Mouse (Mus musculus) lung, adult 2 months (tissue): ENCODE measurements around the gene Speer4e.
"Not testable (repeated sequence)": the region's sequence is repeated elsewhere in the genome, so short reads cannot be mapped to it uniquely, and the experiment has no call there.

Experiments
- CTCF ChIP-seq: fragments of 200-500 bp; IDR thresholded peaks from 2 replicates; pipeline ENCODE4 v1.5.1; 2011; ENCODE audit warnings: mild to moderate bottlenecking, low read length, control low read depth; ENCODE audit not compliant: insufficient read depth
- POLR2A ChIP-seq: fragments of 200-500 bp; IDR thresholded peaks from 2 replicates; pipeline ENCODE4 v1.6.1; 2011; ENCODE audit warnings: low read depth, mild to moderate bottlenecking, control low read depth, low read length, borderline replicate concordance; ENCODE audit errors: extremely low read depth

GRCm38 (mm10) chr5:14951822-14952221, 13.6 kb upstream of the Speer4e start:
- not testable (repeated sequence) for TF ChIP-seq POLR2A, CTCF
